Mouse (Mus musculus) thymus, postnatal 4 days (tissue): ENCODE results near the gene Dpt.
A peak's percentile ranks its signal among the peaks of the same experiment; 100 is the strongest.
"Not testable (repeated sequence)": the region's sequence is repeated elsewhere in the genome, so short reads cannot be mapped to it uniquely, and the experiment has no call there.

Experiments used
- DNase-seq: peaks from one replicate; pipeline ENCODE4 v3.0.0; 2021

Dpt gene

DNA sequence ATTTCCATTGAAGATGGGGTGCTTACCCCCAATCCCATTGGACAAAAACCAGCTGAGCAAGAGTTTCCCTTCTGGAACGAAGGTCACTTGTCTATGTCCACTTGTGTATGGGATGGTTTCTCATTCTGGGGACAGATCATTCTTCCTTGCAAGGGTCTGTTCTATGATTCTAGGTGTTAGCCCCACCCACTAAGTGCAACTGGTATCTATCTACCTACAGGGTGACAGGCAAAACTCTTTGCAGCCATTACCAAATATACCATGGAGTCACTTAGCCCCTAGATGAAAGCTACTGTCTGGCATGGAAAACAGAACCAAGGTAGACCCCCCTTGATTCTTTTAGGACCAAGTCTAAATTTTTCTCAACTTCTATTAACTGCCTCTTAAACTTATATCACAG lies 24.9 kb downstream of the Dpt start:
- no peak for DNase-seq

DNA sequence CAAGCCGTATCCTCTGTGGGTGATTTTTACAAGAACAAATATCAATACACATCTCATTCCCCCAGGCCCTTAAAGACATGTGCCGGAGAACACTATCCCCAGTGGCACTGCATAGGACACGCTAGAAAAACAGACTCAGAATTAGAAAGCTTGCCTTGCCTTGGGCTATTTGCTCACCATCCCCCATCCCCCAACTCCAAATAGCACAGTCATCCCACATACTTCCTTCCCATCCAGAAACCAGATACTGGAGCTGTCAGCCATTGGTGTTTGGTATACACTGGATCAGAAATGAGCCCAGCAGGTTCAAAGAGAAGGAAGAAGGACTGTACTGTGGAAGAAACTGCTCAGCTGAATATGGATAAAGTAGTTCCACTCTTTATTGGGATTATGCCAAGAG lies 25.4 kb downstream of the Dpt start:
- no peak for DNase-seq

DNA sequence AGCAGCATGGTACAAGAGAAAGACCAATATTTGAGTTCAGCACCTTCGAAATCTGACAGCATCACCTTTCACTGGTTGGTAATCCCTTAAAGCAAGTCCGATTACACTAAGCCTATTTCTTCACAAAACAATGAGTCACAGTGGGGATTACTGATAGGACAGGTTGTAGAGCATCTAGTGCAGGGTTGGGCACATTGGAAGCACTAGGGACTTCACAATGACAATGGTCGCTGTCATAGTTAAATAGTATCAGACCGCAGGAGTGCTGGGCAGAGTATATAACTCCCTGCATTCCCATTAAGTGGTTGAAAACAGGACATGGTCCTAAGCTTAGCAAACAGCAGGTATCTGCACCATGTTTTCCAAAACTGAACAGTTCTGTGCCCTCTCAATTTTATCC lies 25.8 kb downstream of the Dpt start:
- no peak for DNase-seq

DNA sequence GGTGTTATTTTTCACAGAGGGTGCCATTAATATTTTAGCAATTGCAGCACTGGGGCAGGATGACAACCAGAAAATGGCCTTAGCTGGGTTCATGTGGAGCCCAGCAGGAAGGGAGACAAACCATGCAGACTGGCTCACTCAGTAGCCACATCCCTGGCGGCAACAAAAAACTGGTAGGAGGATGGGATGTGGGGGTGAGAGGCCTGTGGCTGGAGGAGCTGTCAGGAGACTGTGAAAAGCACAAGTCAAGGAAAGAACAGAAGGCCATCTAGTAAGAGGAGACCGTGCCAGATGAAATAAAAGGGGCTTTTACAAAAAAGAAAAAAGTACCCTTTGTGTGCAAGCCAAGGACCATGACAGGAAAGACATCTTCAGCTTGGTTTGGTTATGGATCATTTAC lies 28.5 kb downstream of the Dpt start:
- no peak for DNase-seq

GRCm38 (mm10) chr1:164829881-164830280 lies 33.4 kb downstream of the Dpt start:
- DNase-seq, result no peak

DNA sequence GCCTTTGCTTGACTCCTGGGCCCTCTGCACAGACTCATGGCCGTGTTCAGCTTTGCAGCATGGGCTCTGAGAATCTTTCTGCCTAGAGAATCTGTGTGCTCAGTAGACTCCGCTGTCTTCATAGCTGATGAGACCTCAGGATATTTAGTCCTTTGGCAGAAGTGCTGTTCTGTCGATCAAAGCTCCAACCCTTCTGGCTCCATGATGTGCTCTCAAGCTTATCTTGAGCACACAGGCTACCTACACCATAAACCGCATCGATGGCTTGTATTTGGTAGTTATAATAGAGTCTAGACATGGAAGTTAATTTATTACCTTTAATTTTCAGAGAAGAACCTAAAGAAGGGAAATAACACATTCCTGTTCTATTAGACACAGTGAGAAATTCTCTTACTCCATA lies 36.0 kb downstream of the Dpt start:
- no peak for DNase-seq

DNA sequence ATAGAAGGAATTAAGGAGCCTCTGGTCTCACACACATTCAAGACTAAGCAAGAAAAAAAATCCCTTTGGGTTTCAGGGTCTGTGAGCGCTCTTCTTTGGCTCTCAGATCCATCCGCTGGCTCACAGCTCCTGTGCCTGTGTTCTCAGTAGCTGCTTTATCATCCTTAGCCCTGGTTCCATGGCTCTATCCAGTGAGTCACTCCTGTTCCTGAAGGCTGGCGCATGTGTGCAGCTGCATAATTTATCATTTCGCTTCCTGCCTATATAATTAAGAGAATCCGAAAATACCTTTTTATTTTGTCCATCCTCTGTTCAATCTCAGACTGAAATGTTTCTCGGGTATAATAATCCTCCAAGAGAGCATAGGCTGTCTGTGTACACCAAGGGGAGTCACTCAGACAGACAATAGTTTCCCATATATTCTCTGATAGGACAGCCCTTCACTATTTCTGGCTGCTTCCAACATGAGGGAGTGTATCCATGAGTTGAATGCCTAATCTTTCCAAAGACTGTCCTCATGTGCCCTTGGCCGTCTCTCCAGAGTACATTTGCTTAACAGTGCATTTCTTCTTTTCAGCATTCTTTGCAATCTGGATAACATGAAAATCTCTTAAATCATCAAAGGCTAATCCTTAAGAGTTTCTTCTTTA lies 52.3 kb downstream of the Dpt start:
- no peak for DNase-seq

- not testable (repeated sequence) for DNase-seq
Observed at GRCm38 (mm10) chr1:164855700-164856099, 59.3 kb downstream of the Dpt start.

DNA sequence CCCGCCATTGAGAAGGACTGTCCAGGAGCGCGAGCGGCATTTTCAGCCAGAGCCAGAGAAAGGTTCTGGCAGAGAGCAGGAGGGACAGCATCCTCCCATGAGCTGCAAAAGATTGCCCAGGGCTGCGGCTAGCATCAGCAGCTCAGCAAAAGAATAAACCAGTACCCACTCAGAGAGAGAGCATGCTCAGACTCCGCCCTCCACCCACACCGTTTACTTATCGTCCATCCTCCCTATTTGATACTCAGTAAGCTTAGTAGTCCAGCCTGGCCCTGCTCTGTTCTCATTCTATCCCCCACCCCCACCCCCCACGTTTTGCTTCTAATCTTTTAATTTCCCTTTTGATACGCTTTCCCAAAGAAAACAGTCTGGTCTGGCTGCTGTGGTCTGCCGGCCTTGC lies 63.5 kb downstream of the Dpt start:
- DNase-seq, result no peak

DNA sequence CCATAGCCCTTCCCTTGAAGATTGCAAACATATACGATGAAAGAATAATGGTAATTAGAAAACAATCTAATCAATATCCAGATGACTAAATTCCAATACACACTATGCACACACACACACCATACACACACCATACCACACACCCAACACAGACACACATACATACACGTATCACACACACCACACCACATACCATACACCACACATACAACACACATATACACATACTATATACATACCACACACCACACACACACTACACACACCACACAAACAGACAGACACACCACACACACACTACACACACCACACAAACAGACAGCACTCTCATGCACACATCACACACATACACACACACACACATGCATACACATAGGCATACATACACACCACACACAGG lies 64.3 kb downstream of the Dpt start:
- DNase-seq, result no peak

- DNase-seq, result no peak
Observed at GRCm38 (mm10) chr1:164861501-164861900, 65.1 kb downstream of the Dpt start.

- no peak for DNase-seq
Observed at GRCm38 (mm10) chr1:164862946-164863883, 66.8 kb downstream of the Dpt start.

DNA sequence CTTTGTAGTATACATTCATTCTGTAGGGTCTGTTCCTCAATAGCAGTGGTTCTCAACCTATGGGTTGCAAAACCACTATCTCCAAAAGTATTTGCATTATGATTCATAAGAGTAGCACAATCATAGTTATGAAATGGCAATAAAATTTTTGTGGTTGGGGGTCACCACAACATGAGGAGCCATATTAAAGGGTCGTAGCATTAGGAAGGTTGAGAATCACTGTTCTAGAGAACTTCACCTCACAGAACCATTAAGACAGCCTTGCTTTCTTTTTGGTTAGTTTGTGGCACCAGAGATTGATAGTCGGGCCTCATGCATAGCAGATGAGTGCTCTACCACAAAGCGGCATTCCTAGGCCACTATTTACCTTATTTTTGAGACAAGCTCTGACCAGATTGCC lies 68.2 kb downstream of the Dpt start:
- no peak for DNase-seq

GRCm38 (mm10) chr1:164870694-164871093 lies 74.2 kb downstream of the Dpt start:
- DNase-seq, result peak; percentile 86
